In the genomic region with DNA sequence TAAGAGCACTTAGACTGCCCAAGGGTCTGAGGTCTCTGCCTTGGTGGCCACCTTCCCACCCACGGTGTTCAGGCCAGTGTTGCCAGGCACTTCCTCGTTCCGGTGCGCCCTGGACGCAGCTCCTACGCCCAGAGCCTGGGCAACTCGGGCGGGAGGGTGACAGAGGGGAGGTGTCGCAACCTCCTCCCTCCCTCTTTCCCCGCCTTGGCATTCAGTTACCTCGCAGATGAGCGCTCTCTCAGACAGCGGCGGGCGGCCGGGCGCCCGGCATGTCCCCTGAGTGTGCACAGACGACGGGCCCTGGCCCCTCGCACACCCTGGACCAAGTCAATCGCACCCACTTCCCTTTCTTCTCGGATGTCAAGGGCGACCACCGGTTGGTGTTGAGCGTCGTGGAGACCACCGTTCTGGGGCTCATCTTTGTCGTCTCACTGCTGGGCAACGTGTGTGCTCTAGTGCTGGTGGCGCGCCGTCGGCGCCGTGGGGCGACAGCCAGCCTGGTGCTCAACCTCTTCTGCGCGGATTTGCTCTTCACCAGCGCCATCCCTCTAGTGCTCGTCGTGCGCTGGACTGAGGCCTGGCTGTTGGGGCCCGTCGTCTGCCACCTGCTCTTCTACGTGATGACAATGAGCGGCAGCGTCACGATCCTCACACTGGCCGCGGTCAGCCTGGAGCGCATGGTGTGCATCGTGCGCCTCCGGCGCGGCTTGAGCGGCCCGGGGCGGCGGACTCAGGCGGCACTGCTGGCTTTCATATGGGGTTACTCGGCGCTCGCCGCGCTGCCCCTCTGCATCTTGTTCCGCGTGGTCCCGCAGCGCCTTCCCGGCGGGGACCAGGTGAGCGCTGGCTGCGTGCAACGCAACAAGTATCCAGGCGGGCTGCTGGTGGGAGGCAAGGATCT, we compare ENCODE assay signal across 8 mouse cellular contexts. TPM values are rescaled to one million over a fixed set of nuclear protein-coding genes. Genes with fewer than 3 reads are reported as not detected.
DNase-seq lines count a peak whose midpoint lies in the region; ATAC-seq lines count a peak whose summit lies in the region.

Gene Ffar4 (plus strand): TSS at position 214 of the 901 bp plus-strand sequence.

- ATAC-seq in heart, embryonic 13.5 days (ENCODE audit: extremely low read depth, insufficient number of reproducible peaks, low FRiP score, low TSS enrichment): no peak
- ATAC-seq in forebrain, embryonic 12.5 days (ENCODE audit: low FRiP score): peak; percentile 20; the same call in 1 of the 2 replicates
- peak; percentile 76 for ATAC-seq in midbrain, embryonic 15.5 days (replicated peaks)
- ATAC-seq in erythroid progenitor cell, adult 5-6 weeks (replicated peaks; ENCODE audit: low FRiP score, poor library complexity, severe bottlenecking): no peak

- no peaks in the 10 kb centered on the region for H3K9me3 ChIP-seq in heart, embryonic 13.5 days
- H3K9me3 ChIP-seq in forebrain, embryonic 12.5 days: no peaks in the 10 kb centered on the region
- no peaks in the 10 kb centered on the region for H3K9me3 ChIP-seq in midbrain, embryonic 15.5 days

- H3K9ac ChIP-seq in heart, embryonic 13.5 days: no peak within 1 kb of the TSS
- no peak within 1 kb of the TSS for H3K9ac ChIP-seq in forebrain, embryonic 12.5 days
- 0 out of 2 replicates have a peak within 1 kb of the TSS, but pooled peaks have one; percentile 13 for H3K9ac ChIP-seq in midbrain, embryonic 15.5 days

- H3K4me1 ChIP-seq in heart, embryonic 13.5 days: peaks cover 9% of the 10 kb centered on the region; the same call in 1 of the 2 replicates
- H3K4me1 ChIP-seq in forebrain, embryonic 12.5 days: peaks cover 11% of the 10 kb centered on the region
- peaks cover 11% of the 10 kb centered on the region for H3K4me1 ChIP-seq in midbrain, embryonic 15.5 days

- no peaks in the 10 kb centered on the region for H3K36me3 ChIP-seq in heart, embryonic 13.5 days
- H3K36me3 ChIP-seq in forebrain, embryonic 12.5 days (replicated peaks): no peaks in the 10 kb centered on the region
- H3K36me3 ChIP-seq in midbrain, embryonic 15.5 days (replicated peaks): no peaks in the 10 kb centered on the region

- peak within 1 kb of the TSS; percentile 43 for H3K4me3 ChIP-seq in heart, embryonic 13.5 days
- H3K4me3 ChIP-seq in forebrain, embryonic 12.5 days (replicated peaks): peak within 1 kb of the TSS; percentile 31
- H3K4me3 ChIP-seq in midbrain, embryonic 15.5 days: peak within 1 kb of the TSS; percentile 36

- 1% methylated on average over 77 of the region's 77 CpGs for WGBS in heart, embryonic 13.5 days
- WGBS in forebrain, embryonic 12.5 days: under 1% methylated on average over 76 of the region's 77 CpGs
- whole genome bisulfite sequencing in midbrain, embryonic 15.5 days: under 1% methylated on average over 77 of the region's 77 CpGs

- H3K27ac ChIP-seq in heart, embryonic 13.5 days (replicated peaks): no peak within 1 kb of the TSS
- no peak within 1 kb of the TSS for H3K27ac ChIP-seq in forebrain, embryonic 12.5 days
- no peak within 1 kb of the TSS for H3K27ac ChIP-seq in midbrain, embryonic 15.5 days

- peak within 1 kb of the TSS; percentile 64 for H3K4me2 ChIP-seq in heart, embryonic 13.5 days
- H3K4me2 ChIP-seq in forebrain, embryonic 12.5 days: peak within 1 kb of the TSS; percentile 50
- H3K4me2 ChIP-seq in midbrain, embryonic 15.5 days: peak within 1 kb of the TSS; percentile 61

- DNase-seq in heart, adult 8-10 months (ENCODE audit: low spot score): no peak
- DNase-seq in Muller cell, postnatal 12 days (ENCODE audit: inconsistent ontology term): peak; percentile 29
- peak; percentile 14 for DNase-seq in liver
- no peak for DNase-seq in spleen, postnatal 14 days (ENCODE audit: low spot score in 2 of 2)

- H3K27me3 ChIP-seq in heart, embryonic 13.5 days (replicated peaks): peaks cover 80% of the 10 kb centered on the region
- peaks cover 60% of the 10 kb centered on the region for H3K27me3 ChIP-seq in forebrain, embryonic 12.5 days
- H3K27me3 ChIP-seq in midbrain, embryonic 15.5 days (replicated peaks): peaks cover 38% of the 10 kb centered on the region

RNA-seq across cellular contexts. Expression of gene Ffar4, which starts in this region (rescaled TPM):
- 0.11 and 0.20 TPM in 2 replicates for polyA plus RNA-seq in heart, embryonic 13.5 days (2015; fragmentation: Nextera tagmentation; extraction: Ambion mirVana)
- not detected for total RNA-seq in heart, adult 8-10 months (2022)
- not detected in 2 replicates for polyA plus RNA-seq in forebrain, embryonic 12.5 days (2016; fragmentation: Nextera tagmentation; extraction: Ambion mirVana)
- polyA plus RNA-seq in midbrain, embryonic 15.5 days (2015; fragmentation: Nextera tagmentation; extraction: Ambion mirVana): 0.20 and 0.43 TPM in 2 replicates
- total RNA-seq in erythroid progenitor cell, adult 5-6 weeks (2015; ENCODE audit: low replicate concordance): not detected in 2 replicates
- total RNA-seq in erythroid progenitor cell, adult 5-6 weeks (2017; ENCODE audit: low replicate concordance): not detected in 2 replicates

Comparison
In these comparisons a context has a peak if more than half of its experiments do, and no peak if none do; other contexts are left out.
1. Peak in ATAC-seq, H3K4me3 ChIP-seq and H3K4me2 ChIP-seq in forebrain, embryonic 12.5 days; RNA of the gene not detected or under 1 TPM.
2. Peak in ATAC-seq, H3K4me3 ChIP-seq, H3K9ac ChIP-seq and H3K4me2 ChIP-seq in midbrain, embryonic 15.5 days; RNA of the gene not detected or under 1 TPM.
3. DNase-seq: peak in Muller cell, postnatal 12 days (single experiment) and liver (single experiment); none in heart, adult 8-10 months (single experiment) and spleen, postnatal 14 days (0 of 2).
4. Peak in every context shown above with its lines, with median percentiles within 50 percentile points of each other: H3K4me2 ChIP-seq and H3K4me3 ChIP-seq.